9 mouse cellular contexts compared by ENCODE assay signal in the genomic region with DNA sequence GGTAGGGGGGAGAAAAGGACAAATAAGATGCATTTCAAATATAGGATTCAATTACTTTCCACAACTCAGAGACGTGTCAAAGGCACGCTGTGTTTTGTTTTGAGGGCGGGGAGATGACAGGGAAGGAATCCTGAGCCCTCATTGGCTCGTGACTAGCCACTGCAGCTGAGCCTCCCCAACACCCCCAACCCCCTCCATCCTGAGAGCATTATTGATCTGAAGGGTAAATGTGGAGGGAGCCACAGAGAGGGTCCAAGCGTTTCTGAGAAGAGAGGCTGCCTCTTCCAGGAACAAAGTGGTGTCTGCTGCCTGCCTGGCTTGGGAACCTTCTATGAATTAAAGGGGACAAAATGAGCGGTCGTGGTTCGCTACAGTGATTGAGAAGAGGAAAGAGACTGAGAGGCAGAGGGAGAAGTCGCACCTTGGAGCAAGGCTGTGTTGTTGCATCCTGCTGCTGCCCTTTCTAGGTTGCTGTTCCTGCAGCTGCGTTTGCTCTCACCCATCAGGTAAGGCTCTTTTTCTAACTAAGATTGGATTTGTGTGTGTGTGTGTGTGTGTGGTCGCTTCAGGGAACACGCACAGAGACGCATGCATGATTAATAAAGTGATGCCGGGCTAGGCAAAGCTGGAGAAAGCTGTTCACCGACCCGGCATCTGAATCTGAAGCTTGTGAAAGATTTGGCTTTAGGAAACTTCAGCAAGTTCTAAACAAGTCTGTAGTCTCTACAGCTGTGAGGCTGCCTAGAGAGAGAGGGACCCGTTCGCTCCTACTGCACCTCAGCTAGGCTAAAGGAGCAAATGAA. TPM values are rescaled to one million over a fixed set of nuclear protein-coding genes. Genes with fewer than 3 reads are reported as not detected.
DNase-seq lines count a peak whose midpoint lies in the region; ATAC-seq and TF ChIP-seq lines count a peak whose summit lies in the region.
"Had no signal": no experiment of that assay in that cellular context is flagged by ENCODE, and none has a peak within 500 bp of the region (broad histone marks: within the 10 kb centered on the region; RNA-seq: fewer than 3 reads in every experiment).

TSS of gene Cdh12 (plus strand) at position 405 of the 803 bp plus-strand sequence.

- no peaks in the 10 kb centered on the region for H3K9me3 ChIP-seq in kidney, embryonic 15.5 days (replicated peaks)
- no peaks in the 10 kb centered on the region for H3K9me3 ChIP-seq in forebrain, embryonic 12.5 days

- 15% methylated on average over 18 of the region's 18 CpGs for WGBS in kidney, embryonic 15.5 days
- WGBS in kidney, adult 2 months = 8% methylated on average over 18 of the region's 18 CpGs
- WGBS in forebrain, embryonic 12.5 days = 6% methylated on average over 18 of the region's 18 CpGs

- 0 out of 2 replicates have a peak, but pooled peaks cover 5% of the 10 kb centered on the region for H3K4me1 ChIP-seq in kidney, embryonic 15.5 days
- no peaks in the 10 kb centered on the region for H3K4me1 ChIP-seq in kidney, adult 2 months (ENCODE audit: control insufficient read depth, insufficient read depth, low read length)
- H3K4me1 ChIP-seq in forebrain, embryonic 12.5 days = peaks cover 6% of the 10 kb centered on the region; the same call in 1 of the 2 replicates

- peak within 1 kb of the TSS; percentile 27 for H3K4me3 ChIP-seq in kidney, embryonic 15.5 days (replicated peaks)
- H3K4me3 ChIP-seq in kidney, adult 2 months (ENCODE audit: insufficient read depth, low read depth, low read length) = no peak within 1 kb of the TSS
- H3K4me3 ChIP-seq in forebrain, embryonic 12.5 days (replicated peaks) = peak within 1 kb of the TSS; percentile 41

- ATAC-seq in kidney, embryonic 15.5 days (replicated peaks; ENCODE audit: low FRiP score) = 0 out of 2 replicates have a peak, but pooled peaks have one; percentile 46
- peak; percentile 88 for ATAC-seq in forebrain, embryonic 12.5 days (ENCODE audit: low FRiP score)
- no peak for ATAC-seq in monocyte, adult 5-6 weeks (replicated peaks; ENCODE audit: insufficient number of reproducible peaks, low FRiP score, low TSS enrichment, poor library complexity, severe bottlenecking)

- no peak for TF ChIP-seq CTCF in kidney, adult 2 months (conservative IDR thresholded peaks at IDR 0.05; ENCODE audit: insufficient read depth, insufficient read length, low read depth, low read length)

- no peak within 1 kb of the TSS for H3K27ac ChIP-seq in kidney, embryonic 15.5 days
- H3K27ac ChIP-seq in kidney, adult 2 months (ENCODE audit: insufficient read depth, low read depth, low read length) = no peak within 1 kb of the TSS
- H3K27ac ChIP-seq in forebrain, embryonic 12.5 days = no peak within 1 kb of the TSS

- no peaks in the 10 kb centered on the region for H3K36me3 ChIP-seq in kidney, embryonic 15.5 days
- no peaks in the 10 kb centered on the region for H3K36me3 ChIP-seq in kidney, adult 2 months (ENCODE audit: control insufficient read depth, insufficient read depth, low read length)
- H3K36me3 ChIP-seq in forebrain, embryonic 12.5 days (replicated peaks) = no peaks in the 10 kb centered on the region

- H3K9ac ChIP-seq in kidney, embryonic 15.5 days = no peak within 1 kb of the TSS
- peak within 1 kb of the TSS; percentile 40; the same call in 1 of the 2 replicates for H3K9ac ChIP-seq in forebrain, embryonic 12.5 days

- no peak for DNase-seq in kidney, adult 2 months
- DNase-seq in layer of hippocampus, postnatal 10 days (ENCODE audit: low spot score in 2 of 2) = peak; percentile 31 to 41
- peak; percentile 26 for DNase-seq in neural tube, embryonic 10.5 days (ENCODE audit: extremely low spot score, low spot score)
- no peak for DNase-seq in spleen, postnatal 4 days (ENCODE audit: low spot score in 2 of 2)
- DNase-seq in spleen, postnatal 14 days (ENCODE audit: low spot score in 2 of 2) = no peak

- no peaks in the 10 kb centered on the region for H3K27me3 ChIP-seq in kidney, embryonic 15.5 days
- no peaks in the 10 kb centered on the region; the same call in 1 of the 2 replicates for H3K27me3 ChIP-seq in kidney, adult 2 months (replicated peaks; ENCODE audit: control insufficient read depth, insufficient read depth, low read length)
- no peaks in the 10 kb centered on the region for H3K27me3 ChIP-seq in forebrain, embryonic 12.5 days

- TF ChIP-seq POLR2A in kidney, adult 2 months (IDR thresholded peaks at IDR 0.05; ENCODE audit: low read depth, low read length) = no peak

- peak within 1 kb of the TSS; percentile 57 for H3K4me2 ChIP-seq in kidney, embryonic 15.5 days
- peak within 1 kb of the TSS; percentile 73 for H3K4me2 ChIP-seq in forebrain, embryonic 12.5 days

RNA-seq across cellular contexts. Expression of gene Cdh12, which starts in this region (rescaled TPM):
- 0.06 and 0.09 TPM in 2 replicates for polyA plus RNA-seq in kidney, embryonic 15.5 days (2015; fragmentation: Nextera tagmentation; extraction: Ambion mirVana)
- polyA plus RNA-seq in kidney, adult 2 months (2012; rRNA removed) = not detected in 2 replicates
- 0.99 and 1.2 TPM in 2 replicates for polyA plus RNA-seq in forebrain, embryonic 12.5 days (2016; fragmentation: Nextera tagmentation; extraction: Ambion mirVana)
- total RNA-seq in layer of hippocampus, postnatal 10 days (2021) = 10 to 100 TPM; 27.9 to 28.2 TPM
- not detected in 3 replicates for total RNA-seq in monocyte, adult 5-6 weeks (2017)
- total RNA-seq: MEL had no signal

Comparison
In these comparisons a context has a peak if more than half of its experiments do, and no peak if none do; other contexts are left out.
1. RNA of gene Cdh12 (total RNA-seq): 27.9 to 28.2 TPM in layer of hippocampus, postnatal 10 days; not detected in monocyte, adult 5-6 weeks; every median in the first group is over 10 times any median in the second.
2. Peak in ATAC-seq, H3K4me3 ChIP-seq and H3K4me2 ChIP-seq in kidney, embryonic 15.5 days; RNA of the gene not detected or under 1 TPM.
3. DNase-seq: peak in layer of hippocampus, postnatal 10 days (2 of 2) and neural tube, embryonic 10.5 days (single experiment); none in kidney, adult 2 months (single experiment), spleen, postnatal 4 days (0 of 2) and spleen, postnatal 14 days (0 of 2).